Comparison of ENCODE assay signal across 23 mouse cellular contexts in the genomic region with DNA sequence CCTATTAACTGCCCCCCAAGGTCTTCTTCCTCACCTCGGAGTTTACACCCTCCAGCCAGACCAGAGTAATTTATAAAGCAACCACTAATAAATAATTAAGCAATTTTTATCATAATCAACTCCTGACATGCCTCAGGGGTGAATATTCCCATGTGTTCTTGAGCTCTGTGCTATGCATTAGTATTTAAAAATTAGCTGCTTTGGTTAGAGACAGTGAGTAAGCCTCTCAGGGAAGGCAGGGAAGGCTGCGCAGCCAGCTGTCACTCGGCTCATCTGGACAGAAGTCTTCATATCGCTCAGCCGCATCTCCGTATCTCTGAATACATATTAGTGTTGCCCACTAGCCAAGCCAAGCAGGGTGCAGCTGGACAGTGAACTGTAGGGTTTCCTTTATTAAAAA. TPM values are rescaled to one million over a fixed set of nuclear protein-coding genes. Genes with fewer than 3 reads are reported as not detected.
DNase-seq lines count a peak whose midpoint lies in the region; ATAC-seq lines count a peak whose summit lies in the region.
"Had no signal": no experiment of that assay in that cellular context is flagged by ENCODE, and none has a peak within 500 bp of the region (broad histone marks: within the 10 kb centered on the region; RNA-seq: fewer than 3 reads in every experiment).

No protein-coding gene starts in this region.

- 52% methylated on average over 6 of the region's 6 CpGs for WGBS in hindbrain, embryonic 12.5 days
- WGBS in hindbrain, embryonic 10.5 days = 72% methylated on average over 6 of the region's 6 CpGs
- 41% methylated on average over 6 of the region's 6 CpGs for WGBS in midbrain, embryonic 14.5 days
- 59% methylated on average over 6 of the region's 6 CpGs for WGBS in midbrain, embryonic 16.5 days
- 62% methylated on average over 6 of the region's 6 CpGs for WGBS in embryonic facial prominence, embryonic 10.5 days
- 81% methylated on average over 6 of the region's 6 CpGs for WGBS in limb, embryonic 10.5 days

- H3K4me3 ChIP-seq in hindbrain, embryonic 12.5 days = no peak overlapping the region
- no peak overlapping the region for H3K4me3 ChIP-seq in hindbrain, embryonic 10.5 days
- no peak overlapping the region for H3K4me3 ChIP-seq in midbrain, embryonic 14.5 days (replicated peaks; ENCODE audit: low read depth, low read length)
- no peak overlapping the region for H3K4me3 ChIP-seq in midbrain, embryonic 16.5 days (ENCODE audit: low read depth, low read length)
- H3K4me3 ChIP-seq in embryonic facial prominence, embryonic 10.5 days = no peak overlapping the region
- H3K4me3 ChIP-seq in limb, embryonic 10.5 days = no peak overlapping the region
- H3K4me3 ChIP-seq: embryonic facial prominence, embryonic 12.5 days; forebrain, embryonic 15.5 days; heart, embryonic 10.5 days had no signal

- no peak for DNase-seq in hindbrain, embryonic 10.5 days (ENCODE audit: low spot score)
- DNase-seq in midbrain, embryonic 14.5 days = peak; percentile 53
- no peak for DNase-seq in embryonic facial prominence, embryonic 10.5 days (ENCODE audit: low spot score)
- no peak for DNase-seq in limb, embryonic 10.5 days (ENCODE audit: low spot score)
- DNase-seq in retina, postnatal 1 day = no peak
- DNase-seq in layer of hippocampus, adult 18-20 months (ENCODE audit: low spot score in 2 of 2) = no peak
- DNase-seq: adrenal gland, postnatal 25 days; cerebellum, adult 11 months; cerebellum, adult 8-10 months; cerebellum, postnatal 14 days; embryo, embryonic 11 days; gastrocnemius, postnatal 10 days; heart, adult 18-20 months; heart, postnatal 10 days; heart, postnatal 4 days had no signal

- H3K4me2 ChIP-seq in hindbrain, embryonic 12.5 days (replicated peaks) = no peak overlapping the region
- no peak overlapping the region for H3K4me2 ChIP-seq in midbrain, embryonic 14.5 days (ENCODE audit: low read length)
- no peak overlapping the region for H3K4me2 ChIP-seq in midbrain, embryonic 16.5 days (ENCODE audit: low read length)
- H3K4me2 ChIP-seq: embryonic facial prominence, embryonic 12.5 days; forebrain, embryonic 15.5 days had no signal

- no peaks in the 10 kb centered on the region for H3K9me3 ChIP-seq in hindbrain, embryonic 12.5 days (replicated peaks)
- H3K9me3 ChIP-seq in hindbrain, embryonic 10.5 days = no peaks in the 10 kb centered on the region
- no peaks in the 10 kb centered on the region for H3K9me3 ChIP-seq in midbrain, embryonic 14.5 days (ENCODE audit: control insufficient read depth, low read length)
- no peaks in the 10 kb centered on the region for H3K9me3 ChIP-seq in midbrain, embryonic 16.5 days (replicated peaks; ENCODE audit: control insufficient read depth, low read length, poor library complexity, severe bottlenecking)
- no peaks in the 10 kb centered on the region for H3K9me3 ChIP-seq in embryonic facial prominence, embryonic 10.5 days
- H3K9me3 ChIP-seq in limb, embryonic 10.5 days (replicated peaks) = no peaks in the 10 kb centered on the region
- H3K9me3 ChIP-seq: embryonic facial prominence, embryonic 12.5 days; forebrain, embryonic 15.5 days; heart, embryonic 10.5 days had no signal

- H3K27me3 ChIP-seq in hindbrain, embryonic 12.5 days = no peaks in the 10 kb centered on the region
- no peaks in the 10 kb centered on the region for H3K27me3 ChIP-seq in hindbrain, embryonic 10.5 days (ENCODE audit: insufficient read depth, poor library complexity, severe bottlenecking)
- H3K27me3 ChIP-seq in midbrain, embryonic 14.5 days (ENCODE audit: control insufficient read depth, insufficient read depth, low read length) = no peaks in the 10 kb centered on the region
- no peaks in the 10 kb centered on the region for H3K27me3 ChIP-seq in midbrain, embryonic 16.5 days (ENCODE audit: control insufficient read depth, insufficient read depth, low read depth, low read length)
- H3K27me3 ChIP-seq in embryonic facial prominence, embryonic 10.5 days (replicated peaks; ENCODE audit: low read depth, poor library complexity, severe bottlenecking) = no peaks in the 10 kb centered on the region
- no peaks in the 10 kb centered on the region for H3K27me3 ChIP-seq in limb, embryonic 10.5 days (ENCODE audit: low read depth, poor library complexity, severe bottlenecking)
- H3K27me3 ChIP-seq: CH12.LX; embryonic facial prominence, embryonic 12.5 days; forebrain, embryonic 15.5 days; Patski had no signal

- H3K9ac ChIP-seq in hindbrain, embryonic 12.5 days = no peak overlapping the region
- H3K9ac ChIP-seq in midbrain, embryonic 14.5 days (replicated peaks; ENCODE audit: low read length) = no peak overlapping the region
- no peak overlapping the region for H3K9ac ChIP-seq in midbrain, embryonic 16.5 days (ENCODE audit: low read depth, low read length)
- H3K9ac ChIP-seq: embryonic facial prominence, embryonic 12.5 days; forebrain, embryonic 15.5 days had no signal

- H3K4me1 ChIP-seq in hindbrain, embryonic 12.5 days = peaks cover 14% of the 10 kb centered on the region
- H3K4me1 ChIP-seq in hindbrain, embryonic 10.5 days (replicated peaks) = peaks cover 41% of the 10 kb centered on the region
- H3K4me1 ChIP-seq in midbrain, embryonic 14.5 days (ENCODE audit: control insufficient read depth, insufficient read depth, low read length) = peaks cover 18% of the 10 kb centered on the region
- H3K4me1 ChIP-seq in midbrain, embryonic 16.5 days (ENCODE audit: control insufficient read depth, insufficient read depth, low read length) = peaks cover 4% of the 10 kb centered on the region; the same call in 1 of the 2 replicates
- H3K4me1 ChIP-seq in embryonic facial prominence, embryonic 10.5 days = peaks cover 48% of the 10 kb centered on the region
- H3K4me1 ChIP-seq in limb, embryonic 10.5 days = peaks cover 73% of the 10 kb centered on the region

- ATAC-seq in hindbrain, embryonic 12.5 days (ENCODE audit: low FRiP score) = peak; percentile 75
- ATAC-seq in midbrain, embryonic 14.5 days (ENCODE audit: low FRiP score, low TSS enrichment) = peak; percentile 49; the same call in 1 of the 2 replicates
- no peak for ATAC-seq in midbrain, embryonic 16.5 days
- ATAC-seq: activated CD4-positive, CD25-positive, alpha-beta regulatory T cell, adult 4 months; forebrain, embryonic 15.5 days; Patski had no signal

- H3K27ac ChIP-seq in hindbrain, embryonic 12.5 days = no peak overlapping the region; the same call in 1 of the 2 replicates
- no peak overlapping the region for H3K27ac ChIP-seq in hindbrain, embryonic 10.5 days
- no peak overlapping the region for H3K27ac ChIP-seq in midbrain, embryonic 14.5 days (replicated peaks; ENCODE audit: low read depth, low read length)
- no peak overlapping the region for H3K27ac ChIP-seq in midbrain, embryonic 16.5 days (ENCODE audit: low read length)
- H3K27ac ChIP-seq in embryonic facial prominence, embryonic 10.5 days (replicated peaks) = peak overlapping the region; percentile 67
- peak overlapping the region; percentile 83 for H3K27ac ChIP-seq in limb, embryonic 10.5 days
- H3K27ac ChIP-seq: embryonic facial prominence, embryonic 12.5 days; forebrain, embryonic 15.5 days; heart, embryonic 10.5 days had no signal

- no peaks in the 10 kb centered on the region for H3K36me3 ChIP-seq in hindbrain, embryonic 12.5 days
- no peaks in the 10 kb centered on the region for H3K36me3 ChIP-seq in hindbrain, embryonic 10.5 days
- H3K36me3 ChIP-seq in midbrain, embryonic 14.5 days (ENCODE audit: control insufficient read depth, insufficient read depth, low read length) = no peaks in the 10 kb centered on the region
- no peaks in the 10 kb centered on the region for H3K36me3 ChIP-seq in midbrain, embryonic 16.5 days (ENCODE audit: control insufficient read depth, insufficient read depth, low read length)
- H3K36me3 ChIP-seq in embryonic facial prominence, embryonic 10.5 days (replicated peaks) = no peaks in the 10 kb centered on the region
- H3K36me3 ChIP-seq in limb, embryonic 10.5 days = no peaks in the 10 kb centered on the region
- H3K36me3 ChIP-seq: embryonic facial prominence, embryonic 12.5 days; forebrain, embryonic 15.5 days; heart, embryonic 10.5 days had no signal

RNA-seq across cellular contexts. Expression of a gene that starts 45.3 kb away (rescaled TPM):
- 45.3 and 50.0 TPM in 2 replicates for polyA plus RNA-seq in hindbrain, embryonic 12.5 days (2016; fragmentation: Nextera tagmentation; extraction: Ambion mirVana)
- polyA plus RNA-seq in hindbrain, embryonic 10.5 days (2016; fragmentation: Nextera tagmentation; extraction: Ambion mirVana) = 33.8 and 36.4 TPM in 2 replicates
- 43.2 and 61.9 TPM in 2 replicates for polyA plus RNA-seq in midbrain, embryonic 14.5 days (2014; fragmentation: Nextera tagmentation; extraction: Ambion mirVana)
- polyA plus RNA-seq in midbrain, embryonic 16.5 days (2015; fragmentation: Nextera tagmentation; extraction: Ambion mirVana) = 48.6 and 49.4 TPM in 2 replicates
- 48.0 and 48.5 TPM in 2 replicates for polyA plus RNA-seq in embryonic facial prominence, embryonic 10.5 days (2016; fragmentation: Nextera tagmentation; extraction: Ambion mirVana)
- polyA plus RNA-seq in limb, embryonic 10.5 days (2016; fragmentation: Nextera tagmentation; extraction: Ambion mirVana) = 84.3 and 89.6 TPM in 2 replicates
- total RNA-seq in layer of hippocampus, adult 18-20 months (2021) = 10 to 100 TPM; 51.4 to 51.6 TPM

RNA-seq across cellular contexts. Expression of a gene that starts 50.8 kb away (rescaled TPM):
- 384 and 480 TPM in 2 replicates for polyA plus RNA-seq in hindbrain, embryonic 12.5 days (2016; fragmentation: Nextera tagmentation; extraction: Ambion mirVana)
- polyA plus RNA-seq in hindbrain, embryonic 10.5 days (2016; fragmentation: Nextera tagmentation; extraction: Ambion mirVana) = 99.8 and 130 TPM in 2 replicates
- 2.4 and 88.1 TPM in 2 replicates for polyA plus RNA-seq in midbrain, embryonic 14.5 days (2014; fragmentation: Nextera tagmentation; extraction: Ambion mirVana)
- polyA plus RNA-seq in midbrain, embryonic 16.5 days (2015; fragmentation: Nextera tagmentation; extraction: Ambion mirVana) = 62.8 and 78.9 TPM in 2 replicates
- polyA plus RNA-seq in embryonic facial prominence, embryonic 10.5 days (2016; fragmentation: Nextera tagmentation; extraction: Ambion mirVana) = 117 and 176 TPM in 2 replicates
- 109 and 248 TPM in 2 replicates for polyA plus RNA-seq in limb, embryonic 10.5 days (2016; fragmentation: Nextera tagmentation; extraction: Ambion mirVana)
- total RNA-seq in layer of hippocampus, adult 18-20 months (2021) = 1 to 10 TPM; 6.1 to 7.1 TPM
- total RNA-seq: CH12.LX had no signal
- polyA plus RNA-seq: activated CD4-positive, CD25-positive, alpha-beta regulatory T cell, adult 4 months had no signal

Comparison
In these comparisons a context has a peak if more than half of its experiments do, and no peak if none do; other contexts are left out.
1. H3K27ac ChIP-seq: peak in embryonic facial prominence, embryonic 10.5 days (single experiment) and limb, embryonic 10.5 days (single experiment); none in hindbrain, embryonic 12.5 days (single experiment), hindbrain, embryonic 10.5 days (single experiment), midbrain, embryonic 14.5 days (single experiment) and midbrain, embryonic 16.5 days (single experiment).